Mouse (Mus musculus): ENCODE data around the gene Vps37b.

DNA sequence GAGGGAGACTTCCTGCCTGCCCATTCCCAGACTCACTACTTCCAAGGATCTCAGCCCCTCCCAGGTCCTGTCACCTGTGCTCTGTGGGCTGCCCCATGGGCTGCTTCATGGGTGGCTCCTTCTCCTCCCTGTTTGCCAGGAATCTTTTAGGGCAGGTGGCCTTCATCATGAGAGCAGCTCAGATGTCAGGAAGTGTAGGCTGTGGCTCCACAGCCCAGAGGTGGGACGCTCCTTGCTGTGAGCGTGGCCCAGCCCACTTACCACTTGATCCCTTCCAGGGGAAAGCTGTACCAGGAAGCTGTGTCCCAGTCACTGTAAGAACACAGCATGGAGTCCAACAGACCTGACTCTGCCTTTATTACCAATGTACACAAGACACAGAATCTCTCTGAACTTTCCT is 45.1 kb downstream of the Vps37b start:
- TF ChIP-seq POLR2A (IDR thresholded peaks at IDR 0.05; ENCODE audit: low read depth, low read length), result no peak
- no peak for TF ChIP-seq CTCF (conservative IDR thresholded peaks at IDR 0.05; ENCODE audit: insufficient read depth, insufficient read length, low read depth, low read length)

All from kidney, adult 2 months (tissue).